In genomic region chr7:111080026-111080425, GRCm38 (mm10) we compare ENCODE assay signal across 10 mouse cellular contexts. TPM values are rescaled to one million over a fixed set of nuclear protein-coding genes. Genes with fewer than 3 reads are reported as not detected.
DNase-seq lines count a peak whose midpoint lies in the region; ATAC-seq and TF ChIP-seq lines count a peak whose summit lies in the region.
"Had no signal": no experiment of that assay in that cellular context is flagged by ENCODE, and none has a peak within 500 bp of the region (broad histone marks: within the 10 kb centered on the region; RNA-seq: fewer than 3 reads in every experiment).

No protein-coding gene starts in this region.

- 24% methylated on average over 8 of the region's 8 CpGs for WGBS in liver, adult 2 months
- WGBS in hindbrain, embryonic 15.5 days, result 78% methylated on average over 8 of the region's 8 CpGs
- WGBS in midbrain, embryonic 14.5 days, result 87% methylated on average over 8 of the region's 8 CpGs

- no peak overlapping the region for H3K4me3 ChIP-seq in liver, adult 2 months (ENCODE audit: insufficient read depth, low read depth, low read length)
- H3K4me3 ChIP-seq in brown adipose tissue, adult 24 weeks (ENCODE audit: insufficient read depth, low read depth, low read length), result peak overlapping the region; percentile 18
- H3K4me3 ChIP-seq in hindbrain, embryonic 15.5 days, result peak overlapping the region; percentile 66; the same call in 1 of the 2 replicates
- peak overlapping the region; percentile 99; the same call in 1 of the 2 replicates for H3K4me3 ChIP-seq in midbrain, embryonic 14.5 days (replicated peaks; ENCODE audit: low read depth, low read length)

- peaks cover 7% of the 10 kb centered on the region; the same call in 1 of the 2 replicates for H3K79me2 ChIP-seq in liver, adult 2 months (ENCODE audit: control insufficient read depth, insufficient read depth, low read length)

- peak; percentile 63 for DNase-seq in liver, adult 2 months (ENCODE audit: extremely low read depth, low read depth, low spot score)
- no peak for DNase-seq in liver
- no peak for DNase-seq in midbrain, embryonic 14.5 days
- no peak for DNase-seq in right cerebral cortex, postnatal 14 days
- no peak for DNase-seq in right cerebral cortex, postnatal 25 days
- DNase-seq in spleen, postnatal 4 days (ENCODE audit: low spot score in 2 of 2), result no peak
- DNase-seq: cerebellum, adult 8-10 months; gastrocnemius, postnatal 36 days had no signal

- H3K27ac ChIP-seq in liver, adult 2 months (replicated peaks; ENCODE audit: insufficient read depth, low read depth, low read length), result no peak overlapping the region
- 0 out of 2 replicates have a peak overlapping the region, but pooled peaks have one; percentile 18 for H3K27ac ChIP-seq in brown adipose tissue, adult 24 weeks (replicated peaks; ENCODE audit: low read depth, low read length)
- no peak overlapping the region for H3K27ac ChIP-seq in hindbrain, embryonic 15.5 days (replicated peaks)
- no peak overlapping the region for H3K27ac ChIP-seq in midbrain, embryonic 14.5 days (replicated peaks; ENCODE audit: low read depth, low read length)

- no peak overlapping the region for H3K9ac ChIP-seq in liver, adult 2 months (ENCODE audit: low read depth, low read length)
- no peak overlapping the region for H3K9ac ChIP-seq in hindbrain, embryonic 15.5 days
- no peak overlapping the region for H3K9ac ChIP-seq in midbrain, embryonic 14.5 days (replicated peaks; ENCODE audit: low read length)

- H3K36me3 ChIP-seq in liver, adult 2 months (ENCODE audit: control insufficient read depth, insufficient read depth, low read length), result peaks cover 61% of the 10 kb centered on the region
- H3K36me3 ChIP-seq in hindbrain, embryonic 15.5 days, result peaks cover 54% of the 10 kb centered on the region
- H3K36me3 ChIP-seq in midbrain, embryonic 14.5 days (ENCODE audit: control insufficient read depth, insufficient read depth, low read length), result peaks cover 63% of the 10 kb centered on the region

- TF ChIP-seq CTCF in liver, adult 2 months (IDR thresholded peaks at IDR 0.05; ENCODE audit: low read depth, low read length), result no peak

- H3K27me3 ChIP-seq in liver, adult 2 months (ENCODE audit: control insufficient read depth, insufficient read depth, low read length), result no peaks in the 10 kb centered on the region
- H3K27me3 ChIP-seq in hindbrain, embryonic 15.5 days, result no peaks in the 10 kb centered on the region
- H3K27me3 ChIP-seq in midbrain, embryonic 14.5 days (ENCODE audit: control insufficient read depth, insufficient read depth, low read length), result no peaks in the 10 kb centered on the region

- TF ChIP-seq POLR2A in liver, adult 2 months (IDR thresholded peaks at IDR 0.05; ENCODE audit: extremely low read depth, insufficient read depth, low read length), result no peak

- peak overlapping the region; percentile 85; the same call in 1 of the 2 replicates for H3K4me2 ChIP-seq in hindbrain, embryonic 15.5 days
- H3K4me2 ChIP-seq in midbrain, embryonic 14.5 days (ENCODE audit: low read length), result peak overlapping the region; percentile 83

- no peak for ATAC-seq in hindbrain, embryonic 15.5 days (ENCODE audit: low FRiP score, low read depth)
- no peak for ATAC-seq in midbrain, embryonic 14.5 days (ENCODE audit: low FRiP score, low TSS enrichment)

- H3K4me1 ChIP-seq in liver, adult 2 months (ENCODE audit: control insufficient read depth, insufficient read depth, low read length), result peaks cover 10% of the 10 kb centered on the region; the same call in 1 of the 2 replicates
- no peaks in the 10 kb centered on the region for H3K4me1 ChIP-seq in brown adipose tissue, adult 24 weeks (ENCODE audit: control insufficient read depth, insufficient read depth, insufficient read length, low read length)
- H3K4me1 ChIP-seq in hindbrain, embryonic 15.5 days (replicated peaks), result peaks cover 31% of the 10 kb centered on the region
- peaks cover 26% of the 10 kb centered on the region for H3K4me1 ChIP-seq in midbrain, embryonic 14.5 days (ENCODE audit: control insufficient read depth, insufficient read depth, low read length)

- H3K9me3 ChIP-seq in hindbrain, embryonic 15.5 days, result no peaks in the 10 kb centered on the region
- H3K9me3 ChIP-seq in midbrain, embryonic 14.5 days (ENCODE audit: control insufficient read depth, low read length), result no peaks in the 10 kb centered on the region

RNA-seq across cellular contexts. Expression of gene Eif4g2, which starts 2.8 kb away (rescaled TPM):
- 210 and 323 TPM in 2 replicates for total RNA-seq in liver, adult 2 months (2014; rRNA removed)
- polyA plus RNA-seq in liver, adult 2 months (2012; rRNA removed), result 64.7 and 69.7 TPM in 2 replicates
- 459 and 549 TPM in 2 replicates for polyA plus RNA-seq in brown adipose tissue, adult 24 weeks (2012; ENCODE audit: insufficient read depth, insufficient read length, missing spikeins)
- polyA plus RNA-seq in hindbrain, embryonic 15.5 days (2015; fragmentation: Nextera tagmentation; extraction: Ambion mirVana), result 1,003 and 1,033 TPM in 2 replicates
- 906 and 1,582 TPM in 2 replicates for polyA plus RNA-seq in midbrain, embryonic 14.5 days (2014; fragmentation: Nextera tagmentation; extraction: Ambion mirVana)

RNA-seq across cellular contexts. Expression of gene Ctr9, which starts 51.3 kb away (rescaled TPM):
- 17.1 and 17.3 TPM in 2 replicates for total RNA-seq in liver, adult 2 months (2014; rRNA removed)
- 4.1 and 6.0 TPM in 2 replicates for polyA plus RNA-seq in liver, adult 2 months (2012; rRNA removed)
- polyA plus RNA-seq in brown adipose tissue, adult 24 weeks (2012; ENCODE audit: insufficient read depth, insufficient read length, missing spikeins), result 20.2 and 22.3 TPM in 2 replicates
- polyA plus RNA-seq in hindbrain, embryonic 15.5 days (2015; fragmentation: Nextera tagmentation; extraction: Ambion mirVana), result 76.0 and 78.0 TPM in 2 replicates
- polyA plus RNA-seq in midbrain, embryonic 14.5 days (2014; fragmentation: Nextera tagmentation; extraction: Ambion mirVana), result 59.4 and 90.4 TPM in 2 replicates
